Mouse (Mus musculus) liver, embryonic 14.5 days (tissue): Measurements from ENCODE around the gene Zfp704. TPM values are rescaled to one million over a fixed set of nuclear protein-coding genes. Genes with fewer than 3 reads are reported as not detected.
A peak's percentile ranks its signal among the peaks of the same experiment; 100 is the strongest.

ENCODE experiments used
- ATAC-seq: fragments of 200-750 bp; cut with Nextera tagmentation; 2 replicates; pipeline ENCODE4 v1.8.0; 2017; ENCODE audit warnings: moderate number of reproducible peaks, mild to moderate bottlenecking, moderate library complexity; ENCODE audit not compliant: insufficient read depth
- DNase-seq, 3 experiments: peaks; one replicate each; pipeline ENCODE4 v3.0.0-alpha.2; 2012 to 2013; ENCODE audit warnings: low read depth in 3 of 3, low spot score in 3 of 3
- H3K27ac ChIP-seq: fragments of 300-500 bp; sonication (generic); 2 replicates; pipeline ENCODE4 v1.5.1; 2014; ENCODE audit warnings: moderate library complexity, mild to moderate bottlenecking, control low read depth, inconsistent platforms
- H3K27me3 ChIP-seq: fragments of 300-500 bp; sonication (generic); 2 replicates; pipeline ENCODE4 v1.6.1; 2014; ENCODE audit warnings: mild to moderate bottlenecking, low read length, moderate library complexity; ENCODE audit not compliant: control insufficient read depth, insufficient read depth
- H3K36me3 ChIP-seq: fragments of 300-500 bp; sonication (generic); replicated peaks from 2 replicates; pipeline ENCODE4 v1.6.1; 2014; ENCODE audit warnings: low read depth; ENCODE audit not compliant: control insufficient read depth, insufficient read depth
- H3K4me1 ChIP-seq, 2 experiments: fragments of 200-500 bp in 1 of 2; fragments of 300-500 bp in 1 of 2; sonication (generic) in 1 of 2; replicated peaks; 2 replicates each; pipeline ENCODE4 v1.6.1; 2012 to 2014; ENCODE audit warnings: antibody characterized with exemption in 1 of 2, inconsistent platforms in 1 of 2, low read length in 1 of 2; ENCODE audit not compliant: control insufficient read depth in 2 of 2, insufficient read depth in 2 of 2
- H3K4me2 ChIP-seq: fragments of 300-500 bp; sonication (generic); 2 replicates; pipeline ENCODE4 v1.6.1; 2014; ENCODE audit warnings: low read depth, mild to moderate bottlenecking, control low read depth, moderate library complexity
- H3K4me3 ChIP-seq, 2 experiments: fragments of 200-500 bp in 1 of 2; fragments of 300-500 bp in 1 of 2; sonication (generic) in 1 of 2; 2 replicates each; pipeline ENCODE4 v1.5.1; 2012 to 2014; ENCODE audit warnings: low read depth in 2 of 2, low read length in 2 of 2, mild to moderate bottlenecking in 2 of 2, control low read depth in 1 of 2, inconsistent platforms in 1 of 2, moderate library complexity in 1 of 2; ENCODE audit not compliant: insufficient read depth in 1 of 2
- H3K9ac ChIP-seq: fragments of 300-500 bp; sonication (generic); replicated peaks from 2 replicates; pipeline ENCODE4 v1.6.1; 2014; ENCODE audit warnings: mild to moderate bottlenecking, control low read depth, moderate library complexity
- H3K9me3 ChIP-seq: fragments of 300-500 bp; sonication (generic); 2 replicates; pipeline ENCODE4 v1.6.1; 2016; ENCODE audit warnings: low read length, mixed read lengths; ENCODE audit not compliant: control insufficient read depth
- CTCF ChIP-seq: IDR thresholded peaks from 2 replicates; pipeline ENCODE4 v1.5.1; 2016; ENCODE audit warnings: antibody characterized with exemption, low read depth, control low read depth
- EP300 ChIP-seq: IDR thresholded peaks from 2 replicates; pipeline ENCODE4 v1.6.1; 2016; ENCODE audit warnings: antibody characterized with exemption, low read depth
- WGBS: fragments of 180-500 bp; shearing (Covaris S2); extraction: QIAGEN DNeasy Blood & Tissue Kit; methylation state at CpG from one replicate; pipeline ENCODE4 v1.1.7; 2014; ENCODE audit not compliant: insufficient replicate concordance; 5-methylcytosine and 5-hydroxymethylcytosine counted together
- polyA plus RNA-seq, 2 experiments: library from polyadenylated mRNA; depleted of rRNA in 1 of 2; stranded (reverse) in 1 of 2; unstranded in 1 of 2; fragments of >200 nt; fragmentation: Nextera tagmentation in 1 of 2; extraction: Ambion mirVana in 1 of 2; gene quantifications; 2 replicates each; pipeline versions ENCODE4 v1.2.1 to v1.2.3; 2012 to 2014

Gene Zfp704
- polyA plus RNA-seq, 2 experiments = 0.94 to 1.1 TPM

- Histone ChIP-seq H3K27ac (no peak overlapping the region), H3K27me3 (no peaks in the 10 kb centered on the region), H3K9me3 (no peaks in the 10 kb centered on the region), H3K36me3 (no peaks in the 10 kb centered on the region), H3K9ac (no peak overlapping the region), H3K4me2 (no peak overlapping the region), H3K4me3 (no peak overlapping the region), H3K4me1 (peaks cover 6 to 37% of the 10 kb centered on the region in 2 experiments; a peak in 3 of 4 replicates)
- TF ChIP-seq EP300 = no peak
- 33% methylated on average over 9 of the region's 9 CpGs for WGBS
- DNase-seq = no peak
- no peak for ATAC-seq
Observed at GRCm38 (mm10) chr3:9407119-9407546, 202.8 kb downstream of the Zfp704 start.

- no peak overlapping the region for H3K4me3 ChIP-seq
- DNase-seq (no peak), ATAC-seq (no peak)
- WGBS = 68% methylated on average over 9 of the region's 9 CpGs
- H3K4me1 ChIP-seq = peaks cover 10 to 49% of the 10 kb centered on the region in 2 experiments; a peak in 3 of 4 replicates
- no peak overlapping the region for H3K9ac ChIP-seq
- no peaks in the 10 kb centered on the region for H3K9me3 ChIP-seq
- TF ChIP-seq CTCF = no peak
- no peak for TF ChIP-seq EP300
- no peaks in the 10 kb centered on the region for H3K36me3 ChIP-seq
- no peak overlapping the region for H3K27ac ChIP-seq
- no peaks in the 10 kb centered on the region for H3K27me3 ChIP-seq
- H3K4me2 ChIP-seq = no peak overlapping the region
Observed at GRCm38 (mm10) chr3:9405341-9405740, 204.5 kb downstream of the Zfp704 start.

GRCm38 (mm10) chr3:9403255-9404050 lies 206.4 kb downstream of the Zfp704 start:
- H3K27me3 ChIP-seq = no peaks in the 10 kb centered on the region
- DNase-seq (peak; percentile 26 to 45 (median 30)), ATAC-seq (peak; percentile 73)
- no peak overlapping the region for H3K4me2 ChIP-seq
- no peak overlapping the region for H3K27ac ChIP-seq
- H3K4me1 ChIP-seq = peaks cover 10 to 49% of the 10 kb centered on the region in 2 experiments; a peak in 3 of 4 replicates
- H3K9ac ChIP-seq = no peak overlapping the region
- peak overlapping the region in 1 of 2 experiments; percentile 22; a peak in 1 of 4 replicates for H3K4me3 ChIP-seq
- no peaks in the 10 kb centered on the region for H3K9me3 ChIP-seq
- TF ChIP-seq EP300 (peak; percentile 77), CTCF (no peak)
- WGBS = 9% methylated on average over 5 of the region's 5 CpGs
- H3K36me3 ChIP-seq = no peaks in the 10 kb centered on the region

GRCm38 (mm10) chr3:9402836-9403235 lies 207.0 kb downstream of the Zfp704 start:
- Histone ChIP-seq H3K4me1 (peaks cover 10 to 49% of the 10 kb centered on the region in 2 experiments; a peak in 3 of 4 replicates), H3K4me2 (no peak overlapping the region), H3K36me3 (no peaks in the 10 kb centered on the region), H3K27me3 (no peaks in the 10 kb centered on the region), H3K4me3 (peak overlapping the region in 1 of 2 experiments; percentile 22; a peak in 1 of 4 replicates), H3K9me3 (no peaks in the 10 kb centered on the region), H3K27ac (no peak overlapping the region), H3K9ac (no peak overlapping the region)
- TF ChIP-seq CTCF (no peak), EP300 (no peak)
- DNase-seq (peak in 1 of 3 experiments; percentile 22), ATAC-seq (peak; percentile 21; the same call in 1 of the 2 replicates)
- 7% methylated on average over 5 of the region's 5 CpGs for WGBS

GRCm38 (mm10) chr3:9402345-9402744 lies 207.5 kb downstream of the Zfp704 start:
- H3K4me2 ChIP-seq = no peak overlapping the region
- no peaks in the 10 kb centered on the region for H3K27me3 ChIP-seq
- peaks cover 10 to 49% of the 10 kb centered on the region in 2 experiments; a peak in 3 of 4 replicates for H3K4me1 ChIP-seq

More at GRCm38 (mm10) chr3:9402345-9402744, 207.5 kb downstream of the Zfp704 start:
- no peak overlapping the region for H3K9ac ChIP-seq
- H3K36me3 ChIP-seq = no peaks in the 10 kb centered on the region
- peak; percentile 7; the same call in 1 of the 2 replicates for ATAC-seq
- no peak for DNase-seq
- no peak overlapping the region for H3K4me3 ChIP-seq
- TF ChIP-seq CTCF (no peak), EP300 (no peak)
- 32% methylated on average over 5 of the region's 5 CpGs for WGBS
- H3K27ac ChIP-seq = no peak overlapping the region
- no peaks in the 10 kb centered on the region for H3K9me3 ChIP-seq
